Mouse (Mus musculus) lung, embryonic 14.5 days (tissue): ENCODE data around the gene Elmod3. TPM values are rescaled to one million over a fixed set of nuclear protein-coding genes. Genes with fewer than 3 reads are reported as not detected.
A peak's percentile ranks its signal among the peaks of the same experiment; 100 is the strongest.

ENCODE experiments used
- ATAC-seq: fragments of 200-750 bp; cut with Nextera tagmentation; 2 replicates; pipeline ENCODE4 v1.8.0; 2017; ENCODE audit warnings: mild to moderate bottlenecking, moderate TSS enrichment, moderate library complexity; ENCODE audit not compliant: insufficient read depth
- DNase-seq: peaks from one replicate; pipeline ENCODE4 v3.0.0-alpha.2; 2015
- H3K27ac ChIP-seq: fragments of 300-500 bp; sonication (generic); 2 replicates; pipeline ENCODE4 v1.5.1; 2014; ENCODE audit warnings: low read depth, mild to moderate bottlenecking, moderate library complexity
- H3K27me3 ChIP-seq: fragments of 300-500 bp; sonication (generic); 2 replicates; pipeline ENCODE4 v1.6.1; 2014; ENCODE audit warnings: low read length, control low read depth; ENCODE audit not compliant: insufficient read depth
- H3K36me3 ChIP-seq: fragments of 300-500 bp; sonication (generic); 2 replicates; pipeline ENCODE4 v1.6.1; 2014; ENCODE audit warnings: control low read depth; ENCODE audit not compliant: insufficient read depth
- H3K4me1 ChIP-seq: fragments of 300-500 bp; sonication (generic); 2 replicates; pipeline ENCODE4 v1.6.1; 2014; ENCODE audit warnings: antibody characterized with exemption, control low read depth; ENCODE audit not compliant: insufficient read depth
- H3K4me2 ChIP-seq: fragments of 300-500 bp; sonication (generic); 2 replicates; pipeline ENCODE4 v1.6.1; 2014; ENCODE audit warnings: mild to moderate bottlenecking
- H3K4me3 ChIP-seq: fragments of 300-500 bp; sonication (generic); 2 replicates; pipeline ENCODE4 v1.5.1; 2014; ENCODE audit warnings: low read depth, low read length
- H3K9ac ChIP-seq: fragments of 300-500 bp; sonication (generic); 2 replicates; pipeline ENCODE4 v1.6.1; 2014
- H3K9me3 ChIP-seq: fragments of 300-500 bp; sonication (generic); 2 replicates; pipeline ENCODE4 v1.6.1; 2016; ENCODE audit warnings: low read depth, low read length, control low read depth
- CTCF ChIP-seq: IDR thresholded peaks from 2 replicates; pipeline ENCODE4 v1.5.1; 2016; ENCODE audit warnings: antibody characterized with exemption, low read depth
- WGBS: fragments of 180-500 bp; shearing (Covaris S2); extraction: QIAGEN DNeasy Blood & Tissue Kit; methylation state at CpG from one replicate; pipeline ENCODE4 v1.1.7; 2014; 5-methylcytosine and 5-hydroxymethylcytosine counted together
- polyA plus RNA-seq: library from polyadenylated mRNA; unstranded; fragments of >200 nt; fragmentation: Nextera tagmentation; extraction: Ambion mirVana; gene quantifications from 2 replicates; pipeline ENCODE4 v1.2.1, GENCODE M21; 2014

Elmod3 gene
- polyA plus RNA-seq, 1 experiment from 2014 or later = 16.2 TPM

- no peaks in the 10 kb centered on the region for H3K27me3 ChIP-seq
- H3K4me3 ChIP-seq = no peak overlapping the region
- H3K4me2 ChIP-seq = no peak overlapping the region
- no peak overlapping the region for H3K9ac ChIP-seq
- H3K36me3 ChIP-seq = peaks cover 13% of the 10 kb centered on the region; the same call in 1 of the 2 replicates
- no peak overlapping the region for H3K27ac ChIP-seq
- no peak for ATAC-seq
- no peaks in the 10 kb centered on the region for H3K9me3 ChIP-seq
- WGBS = 76% methylated on average over 12 of the region's 12 CpGs
- H3K4me1 ChIP-seq = 0 out of 2 replicates have a peak, but pooled peaks cover 10% of the 10 kb centered on the region
- no peak for TF ChIP-seq CTCF
- DNase-seq = no peak
Measured at GRCm38 (mm10) chr6:72600771-72601170, 2.6 kb upstream of the Elmod3 start.

GRCm38 (mm10) chr6:72600216-72600615 lies 2.0 kb upstream of the Elmod3 start:
- Histone ChIP-seq H3K4me2 (no peak overlapping the region), H3K9me3 (no peaks in the 10 kb centered on the region), H3K27ac (no peak overlapping the region), H3K9ac (no peak overlapping the region), H3K27me3 (no peaks in the 10 kb centered on the region), H3K36me3 (peaks cover 10% of the 10 kb centered on the region; the same call in 1 of the 2 replicates), H3K4me3 (no peak overlapping the region), H3K4me1 (0 out of 2 replicates have a peak, but pooled peaks cover 10% of the 10 kb centered on the region)
- TF ChIP-seq CTCF = no peak
- ATAC-seq = no peak
- no peak for DNase-seq
- 80% methylated on average over 6 of the region's 6 CpGs for WGBS

- Histone ChIP-seq H3K27ac (peak overlapping the region; percentile 85), H3K36me3 (peaks cover 3% of the 10 kb centered on the region; the same call in 1 of the 2 replicates), H3K4me3 (peak overlapping the region; percentile 65), H3K27me3 (no peaks in the 10 kb centered on the region), H3K4me1 (0 out of 2 replicates have a peak, but pooled peaks cover 10% of the 10 kb centered on the region), H3K4me2 (peak overlapping the region; percentile 79), H3K9ac (peak overlapping the region; percentile 64), H3K9me3 (no peaks in the 10 kb centered on the region)
- peak; percentile 86 for DNase-seq
- 35% methylated on average over 12 of the region's 12 CpGs for WGBS
- peak; percentile 64 for ATAC-seq
- TF ChIP-seq CTCF = no peak
Measured at GRCm38 (mm10) chr6:72598791-72599557, 761 bp upstream of the Elmod3 start.

- H3K9me3 ChIP-seq = no peaks in the 10 kb centered on the region
- peak overlapping the region; percentile 68 for H3K27ac ChIP-seq
- H3K4me2 ChIP-seq = peak overlapping the region; percentile 79
- peak; percentile 27 for TF ChIP-seq CTCF
- DNase-seq (peak; percentile 55), ATAC-seq (no peak)
- peak overlapping the region; percentile 64 for H3K9ac ChIP-seq
- 0 out of 2 replicates have a peak, but pooled peaks cover 2% of the 10 kb centered on the region for H3K36me3 ChIP-seq
- peak overlapping the region; percentile 65 for H3K4me3 ChIP-seq
- no peaks in the 10 kb centered on the region for H3K27me3 ChIP-seq
- 23% methylated on average over 13 of the region's 13 CpGs for WGBS
- 0 out of 2 replicates have a peak, but pooled peaks cover 10% of the 10 kb centered on the region for H3K4me1 ChIP-seq
Measured at GRCm38 (mm10) chr6:72597083-72597874, 934 bp downstream of the Elmod3 start.

DNA sequence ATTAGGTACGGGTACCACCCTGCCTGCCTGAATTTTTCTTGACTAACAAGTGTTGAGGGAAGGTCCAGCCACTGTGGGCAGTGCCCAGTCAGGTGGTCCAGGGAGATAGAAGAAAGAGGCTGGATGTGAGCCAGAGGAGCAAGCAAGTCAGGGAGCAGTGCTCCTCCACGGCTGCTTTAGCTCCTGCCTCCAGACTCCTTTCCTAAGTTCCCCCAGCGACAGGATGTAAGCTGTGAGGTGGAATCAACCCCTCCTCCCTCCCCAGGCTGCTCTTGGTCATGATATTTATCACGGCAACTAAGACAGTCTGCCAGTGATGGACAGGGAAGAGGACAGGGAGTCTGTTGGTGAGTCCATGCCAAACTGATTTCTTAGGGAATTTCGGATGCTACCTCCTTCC lies 4.3 kb downstream of the Elmod3 start:
- no peak for TF ChIP-seq CTCF
- WGBS = 48% methylated on average over 5 of the region's 5 CpGs

DNA sequence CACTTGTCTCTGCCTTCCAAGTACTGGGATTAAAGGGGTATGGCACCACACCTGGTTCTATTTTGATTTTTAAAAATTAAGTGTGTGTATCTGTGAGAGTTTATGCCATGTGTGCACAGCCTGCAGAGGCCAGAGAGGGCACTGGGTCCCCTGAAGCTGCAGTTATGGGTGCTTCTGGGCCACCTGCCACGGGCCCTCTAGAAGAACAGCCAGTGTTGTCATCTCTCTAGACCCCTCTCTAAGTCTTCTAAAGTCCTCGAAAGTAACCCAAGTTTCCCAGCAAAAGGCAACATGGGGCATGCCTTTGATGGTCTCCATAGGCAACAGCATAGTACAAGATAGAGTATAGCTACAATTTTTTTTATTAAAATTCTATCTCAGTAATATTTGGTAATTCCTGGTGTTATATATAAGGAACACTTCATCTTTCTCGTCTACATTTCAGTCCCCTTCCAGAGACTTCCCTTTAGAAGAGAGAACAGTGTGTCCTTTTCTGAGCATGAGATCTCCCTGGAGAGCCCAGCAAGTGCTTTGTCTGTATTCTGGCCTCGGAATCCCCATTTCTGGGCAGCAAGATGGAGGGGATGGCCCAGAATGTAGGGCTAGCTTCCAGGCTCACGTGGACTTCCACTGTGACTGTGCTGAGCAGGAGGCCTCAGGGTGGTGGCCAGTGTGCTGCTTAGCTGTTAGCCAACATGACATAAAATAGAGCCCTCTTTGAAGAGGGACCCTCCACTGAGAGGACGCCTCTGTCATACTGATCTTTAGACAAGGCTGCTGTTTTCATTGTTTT lies 5.0 kb downstream of the Elmod3 start:
- no peak for TF ChIP-seq CTCF

More for the DNA sequence above, 4.3 kb downstream of the Elmod3 start:
- DNase-seq (no peak), ATAC-seq (no peak)
- Histone ChIP-seq H3K4me3 (no peak overlapping the region), H3K27ac (no peak overlapping the region), H3K9ac (no peak overlapping the region), H3K4me1 (0 out of 2 replicates have a peak, but pooled peaks cover 3% of the 10 kb centered on the region), H3K36me3 (0 out of 2 replicates have a peak, but pooled peaks cover 2% of the 10 kb centered on the region), H3K27me3 (no peaks in the 10 kb centered on the region), H3K9me3 (no peaks in the 10 kb centered on the region), H3K4me2 (no peak overlapping the region)

More for the DNA sequence above, 5.0 kb downstream of the Elmod3 start:
- Histone ChIP-seq H3K27ac (no peak overlapping the region), H3K9ac (no peak overlapping the region), H3K4me2 (no peak overlapping the region), H3K4me3 (no peak overlapping the region), H3K27me3 (no peaks in the 10 kb centered on the region), H3K4me1 (0 out of 2 replicates have a peak, but pooled peaks cover 3% of the 10 kb centered on the region), H3K9me3 (no peaks in the 10 kb centered on the region), H3K36me3 (0 out of 2 replicates have a peak, but pooled peaks cover 2% of the 10 kb centered on the region)
- no peak for DNase-seq
- ATAC-seq = no peak
- 77% methylated on average over 6 of the region's 6 CpGs for WGBS
